Mouse (Mus musculus) spleen, postnatal 36 days (tissue): ENCODE measurements at regions not wholly inside any gene's neighbourhood (a gene's known extent, or its start where the extent isn't known, plus 50 kb on each side); places are given as distances from the start of the nearest gene placed in this dataset.

Experiments
- DNase-seq, 2 experiments: peaks; one replicate each; pipeline ENCODE4 v3.0.0; 2022; ENCODE audit warnings: low spot score in 2 of 2, mixed read lengths in 1 of 2

GRCm38 (mm10) chr9:85452196-85452857, 125.2 kb upstream of the Tent5a start:
- no peak for DNase-seq

- no peak for DNase-seq
Observed at GRCm38 (mm10) chr9:85451349-85451748, 124.2 kb upstream of the Tent5a start.

- DNase-seq = no peak
Observed at GRCm38 (mm10) chr9:85450877-85451276, 123.7 kb upstream of the Tent5a start.

GRCm38 (mm10) chr9:85449493-85449892, 122.3 kb upstream of the Tent5a start:
- DNase-seq = no peak

GRCm38 (mm10) chr9:85442761-85443505, 115.8 kb upstream of the Tent5a start:
- DNase-seq = no peak

- no peak for DNase-seq
Observed at GRCm38 (mm10) chr9:85439664-85440063, 112.5 kb upstream of the Tent5a start.

GRCm38 (mm10) chr9:85432220-85432619, 105.1 kb upstream of the Tent5a start:
- no peak for DNase-seq

- no peak for DNase-seq
Observed at GRCm38 (mm10) chr9:85426809-85427208, 99.7 kb upstream of the Tent5a start.

GRCm38 (mm10) chr9:85423908-85424307, 96.8 kb upstream of the Tent5a start:
- no peak for DNase-seq

GRCm38 (mm10) chr9:85414391-85414790, 87.2 kb upstream of the Tent5a start:
- DNase-seq = no peak

- DNase-seq = no peak
Observed at GRCm38 (mm10) chr9:85413813-85414212, 86.7 kb upstream of the Tent5a start.

GRCm38 (mm10) chr9:85410643-85411296, 83.6 kb upstream of the Tent5a start:
- no peak for DNase-seq

GRCm38 (mm10) chr9:85409974-85410506, 82.9 kb upstream of the Tent5a start:
- no peak for DNase-seq

- no peak for DNase-seq
Observed at GRCm38 (mm10) chr9:85408461-85408860, 81.3 kb upstream of the Tent5a start.

GRCm38 (mm10) chr9:85407592-85407991, 80.4 kb upstream of the Tent5a start:
- DNase-seq = no peak

GRCm38 (mm10) chr9:85401736-85402135, 74.6 kb upstream of the Tent5a start:
- DNase-seq = no peak

- no peak for DNase-seq
Observed at GRCm38 (mm10) chr9:85400600-85401313, 73.6 kb upstream of the Tent5a start.

GRCm38 (mm10) chr9:85394975-85395374, 67.8 kb upstream of the Tent5a start:
- DNase-seq = no peak

- no peak for DNase-seq
Observed at GRCm38 (mm10) chr9:85391283-85391682, 64.1 kb upstream of the Tent5a start.

GRCm38 (mm10) chr9:85388775-85389393, 61.7 kb upstream of the Tent5a start:
- no peak for DNase-seq

- no peak for DNase-seq
Observed at GRCm38 (mm10) chr9:85382413-85382812, 55.3 kb upstream of the Tent5a start.
